Mouse (Mus musculus): ENCODE data around the gene Ptprs.

- no peak for TF ChIP-seq CTCF (IDR thresholded peaks at IDR 0.05; ENCODE audit: control insufficient read depth, insufficient read depth, insufficient replicate concordance, low read depth, low read length)
- no peak for TF ChIP-seq POLR2A (IDR thresholded peaks at IDR 0.05; ENCODE audit: control insufficient read depth, low read depth, low read length)
These were observed 80.2 kb downstream of the Ptprs start for GRCm38 (mm10) chr17:56396051-56396450.
